Mouse (Mus musculus) MEL (cell line): ENCODE measurements around the gene Tmem100. TPM values are rescaled to one million over a fixed set of nuclear protein-coding genes. Genes with fewer than 3 reads are reported as not detected.

Experiments used
- DNase-seq: peaks from one replicate; pipeline ENCODE4 v3.0.0; 2011; ENCODE audit warnings: low read depth, low spot score
- H3K27ac ChIP-seq: 2 replicates; pipeline ENCODE4 v1.5.1; 2012; ENCODE audit warnings: low read depth, mild to moderate bottlenecking, control low read depth, low read length, moderate library complexity; ENCODE audit not compliant: control insufficient read depth
- H3K27me3 ChIP-seq, 2 experiments: fragments of 150-350 bp in 1 of 2; sonication (generic) in 1 of 2; 2 replicates each; pipeline ENCODE4 v1.6.1; 2012; ENCODE audit warnings: low read length in 2 of 2, mild to moderate bottlenecking in 2 of 2, improper control_type of control experiment in 1 of 2, moderate library complexity in 1 of 2; ENCODE audit not compliant: insufficient read depth in 2 of 2, control insufficient read depth in 1 of 2
- H3K36me3 ChIP-seq, 2 experiments: 2 replicates each; pipeline ENCODE4 v1.6.1; 2012 to 2014; ENCODE audit warnings: low read length in 2 of 2, improper control_type of control experiment in 1 of 2, inconsistent platforms in 1 of 2, mild to moderate bottlenecking in 1 of 2; ENCODE audit not compliant: insufficient read depth in 2 of 2, control insufficient read depth in 1 of 2
- H3K4me1 ChIP-seq, 2 experiments: fragments of 150-350 bp in 1 of 2; sonication (generic) in 1 of 2; 2 replicates each; pipeline ENCODE4 v1.6.1; 2012; ENCODE audit warnings: low read length in 2 of 2, improper control_type of control experiment in 1 of 2, mild to moderate bottlenecking in 1 of 2; ENCODE audit not compliant: insufficient read depth in 2 of 2, control insufficient read depth in 1 of 2
- H3K4me3 ChIP-seq, 2 experiments: fragments of 150-350 bp in 1 of 2; sonication (generic) in 1 of 2; 2 replicates each; pipeline ENCODE4 v1.5.1; 2012; ENCODE audit warnings: low read depth in 2 of 2, low read length in 2 of 2, mild to moderate bottlenecking in 2 of 2, moderate library complexity in 2 of 2, control low read depth in 1 of 2, improper control_type of control experiment in 1 of 2; ENCODE audit not compliant: control insufficient read depth in 1 of 2, insufficient read depth in 1 of 2
- H3K79me2 ChIP-seq: 2 replicates; pipeline ENCODE4 v1.6.1; 2012; ENCODE audit warnings: mild to moderate bottlenecking, low read length, moderate library complexity; ENCODE audit not compliant: control insufficient read depth, poor library complexity, insufficient read depth
- H3K9ac ChIP-seq: 2 replicates; pipeline ENCODE4 v1.6.1; 2012; ENCODE audit warnings: low read depth, mild to moderate bottlenecking, control low read depth, low read length, moderate library complexity; ENCODE audit not compliant: control insufficient read depth, poor library complexity, severe bottlenecking
- H3K9me3 ChIP-seq: fragments of 150-350 bp; sonication (generic); replicated peaks from 2 replicates; pipeline ENCODE4 v1.6.1; 2012; ENCODE audit warnings: mild to moderate bottlenecking, low read length, improper control_type of control experiment, moderate library complexity; ENCODE audit not compliant: insufficient read depth
- BHLHE40 ChIP-seq: IDR thresholded peaks from 2 replicates; pipeline ENCODE4 v1.6.1; 2012; ENCODE audit warnings: low read depth, mild to moderate bottlenecking, inconsistent platforms, low read length, improper control_type of control experiment, borderline replicate concordance
- CHD1 ChIP-seq: IDR thresholded peaks from 2 replicates; pipeline ENCODE4 v1.6.1; 2012; ENCODE audit warnings: low read depth, mild to moderate bottlenecking, inconsistent platforms, low read length, improper control_type of control experiment
- CHD2 ChIP-seq: IDR thresholded peaks from 2 replicates; pipeline ENCODE4 v1.6.1; 2011; ENCODE audit warnings: low read length, improper control_type of control experiment
- CTCF ChIP-seq, 3 experiments: IDR thresholded peaks in 2 of 3; conservative IDR thresholded peaks in 1 of 3; 2 replicates each; pipeline ENCODE4 v1.5.1; 2011 to 2012; ENCODE audit warnings: low read length in 3 of 3, low read depth in 2 of 3, mild to moderate bottlenecking in 2 of 3, improper control_type of control experiment in 1 of 3, inconsistent platforms in 1 of 3, mixed read lengths in 1 of 3, moderate library complexity in 1 of 3; ENCODE audit not compliant: control insufficient read depth in 1 of 3, insufficient read depth in 1 of 3, poor library complexity in 1 of 3, severe bottlenecking in 1 of 3
- EP300 ChIP-seq, 2 experiments: IDR thresholded peaks; 2 replicates each; pipeline ENCODE4 v1.6.1; 2011; ENCODE audit warnings: improper control_type of control experiment in 2 of 2, low read length in 2 of 2, low read depth in 1 of 2, mild to moderate bottlenecking in 1 of 2
- GATA1 ChIP-seq: IDR thresholded peaks from 2 replicates; pipeline ENCODE4 v1.6.1; 2011; ENCODE audit warnings: low read depth, low read length, improper control_type of control experiment
- HCFC1 ChIP-seq: IDR thresholded peaks from 2 replicates; pipeline ENCODE4 v1.6.1; 2012; ENCODE audit warnings: low read depth, mild to moderate bottlenecking, inconsistent platforms, low read length, improper control_type of control experiment, moderate library complexity
- JUND ChIP-seq: IDR thresholded peaks from 2 replicates; pipeline ENCODE4 v1.6.1; 2011; ENCODE audit warnings: low read depth, mild to moderate bottlenecking, improper control_type of control experiment, low read length
- KAT2A ChIP-seq: conservative IDR thresholded peaks from 2 replicates; pipeline ENCODE4 v1.6.1; 2012; ENCODE audit warnings: low read depth, low read length, improper control_type of control experiment, inconsistent platforms
- MAFK ChIP-seq: IDR thresholded peaks from 2 replicates; pipeline ENCODE4 v1.6.1; 2011; ENCODE audit warnings: low read depth, mild to moderate bottlenecking, low read length, improper control_type of control experiment, borderline replicate concordance
- MAX ChIP-seq: IDR thresholded peaks from 2 replicates; pipeline ENCODE4 v1.6.1; 2011; ENCODE audit warnings: low read length, improper control_type of control experiment
- MXI1 ChIP-seq: IDR thresholded peaks from 2 replicates; pipeline ENCODE4 v1.6.1; 2011; ENCODE audit warnings: mild to moderate bottlenecking, low read depth, low read length, improper control_type of control experiment
- MYB ChIP-seq: IDR thresholded peaks from 2 replicates; pipeline ENCODE4 v1.6.1; 2011; ENCODE audit warnings: mild to moderate bottlenecking, low read depth, low read length, improper control_type of control experiment
- NELFE ChIP-seq: IDR thresholded peaks from 2 replicates; pipeline ENCODE4 v1.6.1; 2011; ENCODE audit warnings: low read depth, low read length, improper control_type of control experiment
- POLR2A ChIP-seq, 2 experiments: IDR thresholded peaks; 2 replicates each; pipeline ENCODE4 v1.6.1; 2011 to 2012; ENCODE audit warnings: low read length in 2 of 2, mild to moderate bottlenecking in 2 of 2, control low read depth in 1 of 2, improper control_type of control experiment in 1 of 2, low read depth in 1 of 2, moderate library complexity in 1 of 2; ENCODE audit not compliant: control insufficient read depth in 1 of 2, insufficient read depth in 1 of 2, poor library complexity in 1 of 2
- POLR2AphosphoS5 ChIP-seq: IDR thresholded peaks from 2 replicates; pipeline ENCODE4 v1.6.1; 2012; ENCODE audit warnings: low read depth, borderline replicate concordance, mild to moderate bottlenecking, inconsistent platforms, low read length, moderate library complexity, mixed read lengths
- RAD21 ChIP-seq: IDR thresholded peaks from 2 replicates; pipeline ENCODE4 v1.6.1; 2011; ENCODE audit warnings: mild to moderate bottlenecking, low read depth, low read length, improper control_type of control experiment
- SMC3 ChIP-seq: IDR thresholded peaks from 2 replicates; pipeline ENCODE4 v1.6.1; 2011; ENCODE audit warnings: low read depth, low read length, improper control_type of control experiment
- TBP ChIP-seq: IDR thresholded peaks from 2 replicates; pipeline ENCODE4 v1.8.0; 2011; ENCODE audit warnings: low read depth, low read length, improper control_type of control experiment
- TCF12 ChIP-seq: IDR thresholded peaks from 2 replicates; pipeline ENCODE4 v1.6.1; 2014; ENCODE audit warnings: low read depth, mild to moderate bottlenecking, inconsistent platforms, low read length, improper control_type of control experiment, moderate library complexity
- USF1 ChIP-seq: IDR thresholded peaks from 2 replicates; pipeline ENCODE4 v1.6.1; 2014; ENCODE audit warnings: low read depth, mild to moderate bottlenecking, inconsistent platforms, low read length, improper control_type of control experiment, moderate library complexity
- USF2 ChIP-seq, 2 experiments: IDR thresholded peaks; 2 replicates each; pipeline ENCODE4 v1.6.1; 2011 to 2012; ENCODE audit warnings: improper control_type of control experiment in 2 of 2, low read length in 2 of 2, borderline replicate concordance in 1 of 2, inconsistent platforms in 1 of 2, low read depth in 1 of 2, mild to moderate bottlenecking in 1 of 2; ENCODE audit not compliant: insufficient read depth in 1 of 2
- ZC3H11A ChIP-seq: IDR thresholded peaks from 2 replicates; pipeline ENCODE4 v1.6.1; 2012; ENCODE audit warnings: low read depth, mild to moderate bottlenecking, inconsistent platforms, low read length, improper control_type of control experiment
- ZKSCAN1 ChIP-seq: IDR thresholded peaks from 2 replicates; pipeline ENCODE4 v1.6.1; 2012; ENCODE audit warnings: low read depth, mild to moderate bottlenecking, inconsistent platforms, low read length, improper control_type of control experiment, moderate library complexity
- ZMIZ1 ChIP-seq: IDR thresholded peaks from 2 replicates; pipeline ENCODE4 v1.6.1; 2012; ENCODE audit warnings: low read depth, mild to moderate bottlenecking, inconsistent platforms, low read length, improper control_type of control experiment, moderate library complexity
- ZNF384 ChIP-seq: IDR thresholded peaks from 2 replicates; pipeline ENCODE4 v1.6.1; 2012; ENCODE audit warnings: low read depth, mild to moderate bottlenecking, inconsistent platforms, low read length, improper control_type of control experiment
- polyA plus RNA-seq, 2 experiments: library from polyadenylated mRNA; stranded (reverse) in 1 of 2; unstranded in 1 of 2; fragments of >175 nt in 1 of 2; fragments of >200 nt in 1 of 2; gene quantifications; 2 replicates each; pipeline versions ENCODE4 v1.2.1 to v1.2.4; 2012; ENCODE audit warnings: low replicate concordance in 2 of 2, low read depth in 1 of 2; ENCODE audit not compliant: insufficient read length in 2 of 2, insufficient read depth in 1 of 2, missing spikeins in 1 of 2
- total RNA-seq: library from RNA; depleted of rRNA; stranded (reverse); fragments of 300-350 nt; gene quantifications from 2 replicates; pipeline ENCODE4 v1.2.3, GENCODE M21; 2012

Gene Tmem100
- total and polyA plus RNA-seq, 3 experiments, result not detected

GRCm38 (mm10) chr11:90035532-90035931, 5.4 kb downstream of the Tmem100 start:
- TF ChIP-seq POLR2AphosphoS5, result no peak
- TF ChIP-seq BHLHE40, result no peak
- TF ChIP-seq TCF12, result no peak
- no peak for TF ChIP-seq MAX
- TF ChIP-seq NELFE, result no peak
- TF ChIP-seq MXI1, result no peak
- TF ChIP-seq GATA1, result no peak
- no peak for TF ChIP-seq EP300 (IDR thresholded peaks at IDR 0.05; ENCODE audit: low read depth in 1 of 2, low read length in 2 of 2)
- TF ChIP-seq CHD2, result no peak
- TF ChIP-seq CHD1, result no peak
- no peak for TF ChIP-seq KAT2A
- no peak for TF ChIP-seq ZKSCAN1
- TF ChIP-seq USF2 (IDR thresholded peaks at IDR 0.05; ENCODE audit: borderline replicate concordance in 1 of 2, insufficient read depth in 1 of 2, low read depth in 1 of 2, low read length in 2 of 2), result no peak
- no peak for TF ChIP-seq ZMIZ1
- TF ChIP-seq MAFK, result no peak
- TF ChIP-seq HCFC1, result no peak
- TF ChIP-seq USF1, result no peak
- TF ChIP-seq SMC3, result no peak
- no peak for TF ChIP-seq MYB
- TF ChIP-seq JUND, result no peak
- H3K36me3 ChIP-seq, result no peaks in the 10 kb centered on the region
- H3K4me3 ChIP-seq, result no peak overlapping the region
- H3K27me3 ChIP-seq, result peaks cover 0 to 9% of the 10 kb centered on the region in 2 experiments; a peak in 2 of 4 replicates
- H3K9me3 ChIP-seq, result no peaks in the 10 kb centered on the region
- H3K4me1 ChIP-seq, result no peaks in the 10 kb centered on the region
- H3K9ac ChIP-seq, result no peak overlapping the region
- no peaks in the 10 kb centered on the region for H3K79me2 ChIP-seq
- no peak overlapping the region for H3K27ac ChIP-seq
- DNase-seq, result no peak

DNA sequence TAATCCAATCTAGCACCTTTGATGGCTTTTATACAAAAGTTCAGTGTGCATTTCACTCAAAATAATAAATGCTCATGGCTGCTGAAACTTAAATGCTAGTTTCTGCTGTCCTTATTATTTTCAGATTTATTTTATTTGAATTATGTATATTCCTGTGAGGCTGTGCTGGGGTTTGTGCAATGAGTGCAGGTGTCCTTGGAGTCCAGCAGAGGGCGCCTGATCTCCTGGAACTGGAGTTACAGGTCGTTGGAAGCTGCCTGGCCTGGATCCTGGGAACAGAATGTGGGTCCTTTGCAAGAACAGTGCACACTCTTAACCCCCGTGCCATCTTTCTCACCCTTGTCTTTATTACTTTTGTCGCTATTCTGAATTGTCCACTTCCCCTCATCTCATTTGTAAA, 6.3 kb downstream of the Tmem100 start:
- DNase-seq, result peak; percentile 49
- Histone ChIP-seq H3K9me3 (no peaks in the 10 kb centered on the region), H3K36me3 (no peaks in the 10 kb centered on the region), H3K9ac (no peak overlapping the region), H3K4me3 (no peak overlapping the region), H3K27me3 (peaks cover 0 to 6% of the 10 kb centered on the region in 2 experiments; a peak in 2 of 4 replicates), H3K27ac (no peak overlapping the region), H3K4me1 (no peaks in the 10 kb centered on the region), H3K79me2 (no peaks in the 10 kb centered on the region)
- TF ChIP-seq CHD1, result no peak
- no peak for TF ChIP-seq EP300 (IDR thresholded peaks at IDR 0.05; ENCODE audit: low read depth in 1 of 2, low read length in 2 of 2)
- TF ChIP-seq NELFE, result no peak
- TF ChIP-seq RAD21, result peak; percentile 3
- no peak for TF ChIP-seq ZC3H11A
- no peak for TF ChIP-seq TCF12
- no peak for TF ChIP-seq POLR2A (IDR thresholded peaks at IDR 0.05; ENCODE audit: control insufficient read depth in 1 of 2, insufficient read depth in 1 of 2, low read depth in 1 of 2, low read length in 2 of 2, poor library complexity in 1 of 2)
- TF ChIP-seq TBP, result no peak
- TF ChIP-seq ZNF384, result no peak
- peak; percentile 35 to 68 (median 54) for TF ChIP-seq CTCF (IDR thresholded peaks at IDR 0.05 in 2 of 3, conservative IDR thresholded peaks at IDR 0.05 in 1 of 3; ENCODE audit: control insufficient read depth in 1 of 3, insufficient read depth in 1 of 3, low read depth in 2 of 3, low read length in 3 of 3, poor library complexity in 1 of 3, severe bottlenecking in 1 of 3)
- peak; percentile 39 for TF ChIP-seq SMC3
